Mouse (Mus musculus): ENCODE results near the gene Alox5ap. TPM values are rescaled to one million over a fixed set of nuclear protein-coding genes. Genes with fewer than 3 reads are reported as not detected.

Alox5ap gene
- polyA plus RNA-seq, 1 experiment from 2014 or later: 8.3 TPM

- peak overlapping the region; percentile 44 for H3K9ac ChIP-seq (replicated peaks)
- H3K27ac ChIP-seq (replicated peaks): peak overlapping the region; percentile 51
- H3K36me3 ChIP-seq: no peaks in the 10 kb centered on the region
- no peaks in the 10 kb centered on the region for H3K27me3 ChIP-seq
- H3K9me3 ChIP-seq: no peaks in the 10 kb centered on the region
- H3K4me1 ChIP-seq: peaks cover 7% of the 10 kb centered on the region; the same call in 1 of the 2 replicates
- peak overlapping the region; percentile 40 for H3K4me3 ChIP-seq
- peak overlapping the region; percentile 57 for H3K4me2 ChIP-seq (replicated peaks)
- WGBS: 19% methylated on average over 41 of the region's 41 CpGs
- ATAC-seq (replicated peaks): peak; percentile 68
Measured at GRCm38 (mm10) chr5:149287148-149288038, 22.8 kb downstream of the Alox5ap start.

GRCm38 (mm10) chr5:149291266-149291665 lies 26.7 kb downstream of the Alox5ap start:
- Histone ChIP-seq H3K4me2 (replicated peaks) (no peak overlapping the region), H3K4me3 (no peak overlapping the region), H3K27ac (replicated peaks) (no peak overlapping the region), H3K27me3 (no peaks in the 10 kb centered on the region), H3K36me3 (no peaks in the 10 kb centered on the region), H3K9ac (replicated peaks) (no peak overlapping the region), H3K4me1 (peaks cover 10% of the 10 kb centered on the region; the same call in 1 of the 2 replicates), H3K9me3 (no peaks in the 10 kb centered on the region)
- no peak for ATAC-seq (replicated peaks)
- 89% methylated on average over 5 of the region's 5 CpGs for WGBS

GRCm38 (mm10) chr5:149293071-149293470 lies 28.5 kb downstream of the Alox5ap start:
- Histone ChIP-seq H3K9me3 (no peaks in the 10 kb centered on the region), H3K36me3 (no peaks in the 10 kb centered on the region), H3K4me1 (peaks cover 3% of the 10 kb centered on the region; the same call in 1 of the 2 replicates), H3K4me3 (no peak overlapping the region), H3K27ac (replicated peaks) (peak overlapping the region; percentile 59), H3K9ac (replicated peaks) (no peak overlapping the region), H3K27me3 (no peaks in the 10 kb centered on the region), H3K4me2 (replicated peaks) (no peak overlapping the region)
- peak; percentile 43; the same call in 1 of the 2 replicates for ATAC-seq (replicated peaks)
- WGBS: 61% methylated on average over 4 of the region's 4 CpGs

GRCm38 (mm10) chr5:149296808-149297207 lies 32.2 kb downstream of the Alox5ap start:
- Histone ChIP-seq H3K27ac (replicated peaks) (no peak overlapping the region), H3K9me3 (no peaks in the 10 kb centered on the region), H3K9ac (replicated peaks) (no peak overlapping the region), H3K27me3 (no peaks in the 10 kb centered on the region), H3K36me3 (no peaks in the 10 kb centered on the region), H3K4me3 (no peak overlapping the region), H3K4me1 (peaks cover 3% of the 10 kb centered on the region; the same call in 1 of the 2 replicates), H3K4me2 (replicated peaks) (no peak overlapping the region)
- 92% methylated on average over 6 of the region's 6 CpGs for WGBS
- no peak for ATAC-seq (replicated peaks)

DNA sequence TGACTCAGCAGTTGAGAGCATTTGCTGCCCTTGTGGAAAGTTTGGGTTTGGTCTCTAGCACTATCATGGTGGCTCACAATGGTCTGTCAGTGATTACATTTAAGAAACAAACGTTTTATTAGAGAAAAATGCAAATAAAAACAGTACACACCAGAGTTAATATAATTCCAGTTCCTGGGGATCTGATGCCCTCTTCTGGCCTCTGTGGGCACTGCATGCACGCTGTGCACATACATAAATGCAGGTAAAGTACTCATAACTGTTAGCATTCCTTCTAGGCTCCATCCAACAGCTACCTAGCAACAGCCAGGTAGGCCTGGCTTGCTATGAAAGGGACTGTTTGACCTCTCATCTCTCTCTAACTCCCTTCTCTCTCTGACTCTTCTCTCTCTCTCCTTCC lies 32.9 kb downstream of the Alox5ap start:
- no peak for ATAC-seq (replicated peaks)
- H3K9me3 ChIP-seq: no peaks in the 10 kb centered on the region
- no peaks in the 10 kb centered on the region for H3K36me3 ChIP-seq
- H3K27me3 ChIP-seq: no peaks in the 10 kb centered on the region
- H3K9ac ChIP-seq (replicated peaks): no peak overlapping the region
- H3K27ac ChIP-seq (replicated peaks): no peak overlapping the region
- no peak overlapping the region for H3K4me3 ChIP-seq
- WGBS: 71% methylated on average over 2 of the region's 2 CpGs
- H3K4me1 ChIP-seq: peaks cover 3% of the 10 kb centered on the region; the same call in 1 of the 2 replicates
- no peak overlapping the region for H3K4me2 ChIP-seq (replicated peaks)

- Histone ChIP-seq H3K27ac (replicated peaks) (no peak overlapping the region), H3K4me1 (no peaks in the 10 kb centered on the region), H3K36me3 (no peaks in the 10 kb centered on the region), H3K9me3 (no peaks in the 10 kb centered on the region), H3K4me2 (replicated peaks) (no peak overlapping the region), H3K4me3 (no peak overlapping the region), H3K9ac (replicated peaks) (no peak overlapping the region), H3K27me3 (no peaks in the 10 kb centered on the region)
- ATAC-seq (replicated peaks): no peak
- WGBS: 59% methylated on average over 4 of the region's 4 CpGs
Measured at GRCm38 (mm10) chr5:149298234-149298633, 33.7 kb downstream of the Alox5ap start.

- H3K9ac ChIP-seq (replicated peaks): no peak overlapping the region
- 67% methylated on average over 23 of the region's 23 CpGs for WGBS
- no peak overlapping the region for H3K4me3 ChIP-seq
- H3K36me3 ChIP-seq: no peaks in the 10 kb centered on the region
- no peaks in the 10 kb centered on the region for H3K27me3 ChIP-seq
- no peak overlapping the region for H3K27ac ChIP-seq (replicated peaks)
- no peaks in the 10 kb centered on the region for H3K9me3 ChIP-seq
- no peak for ATAC-seq (replicated peaks)
- peaks cover 14% of the 10 kb centered on the region for H3K4me1 ChIP-seq
- H3K4me2 ChIP-seq (replicated peaks): no peak overlapping the region
Measured at GRCm38 (mm10) chr5:149312884-149313652, 48.5 kb downstream of the Alox5ap start.

- no peak overlapping the region for H3K4me3 ChIP-seq
- WGBS: 82% methylated on average over 12 of the region's 12 CpGs
Measured at GRCm38 (mm10) chr5:149314514-149315081, 50.0 kb downstream of the Alox5ap start.

DNA sequence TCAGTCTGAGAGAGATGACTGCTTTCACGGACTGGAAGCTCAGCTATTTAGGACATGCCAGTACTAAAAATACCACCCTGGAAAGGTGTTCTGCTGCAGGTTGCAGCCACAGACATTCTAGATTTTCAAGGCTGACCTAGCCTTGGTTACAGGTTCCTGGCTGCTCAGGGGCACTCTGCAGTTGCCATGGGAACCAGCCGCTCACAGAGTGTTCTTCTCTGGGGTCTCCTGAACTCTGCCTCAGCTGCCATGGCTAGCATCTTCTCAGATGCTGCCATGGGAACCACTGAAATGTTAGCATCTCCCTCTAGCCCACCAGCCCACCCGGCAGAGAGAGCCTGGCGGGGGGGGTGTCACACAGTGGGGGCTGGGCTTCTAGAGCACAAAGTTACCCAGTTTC lies 52.4 kb downstream of the Alox5ap start:
- no peaks in the 10 kb centered on the region for H3K27me3 ChIP-seq
- peak; percentile 39; the same call in 1 of the 2 replicates for ATAC-seq (replicated peaks)

More at GRCm38 (mm10) chr5:149314514-149315081, 50.0 kb downstream of the Alox5ap start:
- no peaks in the 10 kb centered on the region for H3K36me3 ChIP-seq
- H3K9me3 ChIP-seq: no peaks in the 10 kb centered on the region
- ATAC-seq (replicated peaks): no peak
- H3K4me1 ChIP-seq: peaks cover 14% of the 10 kb centered on the region
- H3K9ac ChIP-seq (replicated peaks): no peak overlapping the region
- no peak overlapping the region for H3K4me2 ChIP-seq (replicated peaks)
- H3K27ac ChIP-seq (replicated peaks): no peak overlapping the region
- no peaks in the 10 kb centered on the region for H3K27me3 ChIP-seq

DNA sequence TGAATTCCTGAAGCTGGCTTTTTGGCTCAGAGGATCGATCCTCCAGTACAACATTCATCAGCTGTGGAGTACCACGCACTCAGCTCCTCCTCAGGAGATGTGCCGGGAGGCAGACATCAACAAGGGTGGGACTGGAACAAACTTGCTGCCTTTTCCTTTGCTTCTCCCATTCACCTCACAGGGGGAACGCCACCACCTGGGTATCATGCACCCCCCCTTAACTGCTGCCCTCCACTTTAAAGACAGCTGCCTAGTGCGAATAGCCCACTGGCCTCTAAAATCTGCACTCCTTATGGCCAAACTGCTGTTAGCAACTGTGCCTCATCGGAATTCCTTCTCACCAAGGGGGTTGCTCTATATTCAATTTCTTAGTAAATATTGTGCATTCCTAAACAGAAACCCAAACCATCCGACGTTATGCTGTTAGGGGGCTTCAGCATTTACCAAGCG lies 55.3 kb downstream of the Alox5ap start:
- 33% methylated on average over 9 of the region's 9 CpGs for WGBS
- Histone ChIP-seq H3K27me3 (no peaks in the 10 kb centered on the region), H3K9ac (replicated peaks) (peak overlapping the region; percentile 43), H3K9me3 (no peaks in the 10 kb centered on the region), H3K4me2 (replicated peaks) (peak overlapping the region; percentile 38), H3K4me3 (no peak overlapping the region), H3K27ac (replicated peaks) (peak overlapping the region; percentile 90), H3K4me1 (peaks cover 38% of the 10 kb centered on the region), H3K36me3 (no peaks in the 10 kb centered on the region)
- ATAC-seq (replicated peaks): no peak

More for the DNA sequence above, 52.4 kb downstream of the Alox5ap start:
- WGBS: 16% methylated on average over 4 of the region's 4 CpGs
- Histone ChIP-seq H3K9me3 (no peaks in the 10 kb centered on the region), H3K4me1 (peaks cover 34% of the 10 kb centered on the region), H3K27ac (replicated peaks) (peak overlapping the region; percentile 6; the same call in 1 of the 2 replicates), H3K9ac (replicated peaks) (no peak overlapping the region), H3K4me3 (no peak overlapping the region), H3K4me2 (replicated peaks) (no peak overlapping the region), H3K36me3 (no peaks in the 10 kb centered on the region)

DNA sequence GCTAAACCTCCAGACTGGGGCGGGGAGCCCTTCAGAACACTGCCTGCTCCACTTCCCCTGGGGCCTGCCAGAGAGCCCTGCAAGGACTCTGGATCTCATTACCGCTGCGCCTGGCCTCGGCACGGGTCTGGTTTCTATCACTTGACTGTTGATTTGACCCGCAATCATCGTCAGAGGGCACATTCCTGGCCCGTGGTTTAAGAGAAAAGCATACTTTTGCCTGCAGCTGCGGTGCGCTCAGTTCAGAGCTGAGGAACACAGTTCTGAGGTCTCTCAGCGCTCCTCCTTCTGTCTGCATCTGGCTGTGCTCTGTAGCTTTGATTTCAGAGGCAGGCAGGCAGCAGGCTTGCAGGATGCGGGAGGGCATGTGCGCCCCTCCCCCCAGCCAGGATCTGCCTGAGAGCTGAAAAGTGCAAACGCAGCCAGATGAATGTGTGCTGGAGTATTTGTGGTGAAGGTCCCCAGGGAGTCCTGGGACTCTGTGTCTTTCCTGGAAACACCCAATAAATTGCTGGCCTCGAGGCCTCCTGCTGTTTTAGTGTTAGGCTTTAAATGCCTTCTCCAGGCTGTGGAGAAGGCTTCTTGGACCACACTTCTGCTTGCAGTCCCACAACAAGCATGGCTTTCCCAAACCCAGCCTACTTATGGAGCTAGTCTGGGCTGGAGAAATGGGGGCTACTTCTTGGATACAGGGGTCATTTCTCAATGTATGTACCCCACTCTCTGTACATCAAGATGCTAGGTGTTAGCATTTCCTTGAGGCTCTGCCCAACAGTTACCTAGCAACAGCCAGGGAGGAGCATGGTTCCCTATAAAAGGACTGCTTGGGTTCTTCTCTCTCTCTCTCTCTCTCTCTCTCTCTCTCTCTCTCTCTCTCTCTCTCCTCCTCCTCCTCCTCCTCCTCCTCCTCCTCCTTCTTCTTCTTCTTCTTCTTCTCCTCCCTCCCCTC lies 56.2 kb downstream of the Alox5ap start:
- H3K4me3 ChIP-seq: peak overlapping the region; percentile 18; the same call in 1 of the 2 replicates
- ATAC-seq (replicated peaks): peak; percentile 71
- peak overlapping the region; percentile 90 for H3K27ac ChIP-seq (replicated peaks)
- H3K27me3 ChIP-seq: no peaks in the 10 kb centered on the region
- peak overlapping the region; percentile 43 for H3K9ac ChIP-seq (replicated peaks)
- H3K36me3 ChIP-seq: no peaks in the 10 kb centered on the region
- WGBS: 2% methylated on average over 15 of the region's 15 CpGs
- H3K4me1 ChIP-seq: peaks cover 38% of the 10 kb centered on the region
- peak overlapping the region; percentile 38 for H3K4me2 ChIP-seq (replicated peaks)
- no peaks in the 10 kb centered on the region for H3K9me3 ChIP-seq
